Mouse (Mus musculus): ENCODE measurements around the gene Foxn3.
"Not testable (repeated sequence)": the region's sequence is repeated elsewhere in the genome, so short reads cannot be mapped to it uniquely, and the experiment has no call there.

Foxn3 gene

DNA sequence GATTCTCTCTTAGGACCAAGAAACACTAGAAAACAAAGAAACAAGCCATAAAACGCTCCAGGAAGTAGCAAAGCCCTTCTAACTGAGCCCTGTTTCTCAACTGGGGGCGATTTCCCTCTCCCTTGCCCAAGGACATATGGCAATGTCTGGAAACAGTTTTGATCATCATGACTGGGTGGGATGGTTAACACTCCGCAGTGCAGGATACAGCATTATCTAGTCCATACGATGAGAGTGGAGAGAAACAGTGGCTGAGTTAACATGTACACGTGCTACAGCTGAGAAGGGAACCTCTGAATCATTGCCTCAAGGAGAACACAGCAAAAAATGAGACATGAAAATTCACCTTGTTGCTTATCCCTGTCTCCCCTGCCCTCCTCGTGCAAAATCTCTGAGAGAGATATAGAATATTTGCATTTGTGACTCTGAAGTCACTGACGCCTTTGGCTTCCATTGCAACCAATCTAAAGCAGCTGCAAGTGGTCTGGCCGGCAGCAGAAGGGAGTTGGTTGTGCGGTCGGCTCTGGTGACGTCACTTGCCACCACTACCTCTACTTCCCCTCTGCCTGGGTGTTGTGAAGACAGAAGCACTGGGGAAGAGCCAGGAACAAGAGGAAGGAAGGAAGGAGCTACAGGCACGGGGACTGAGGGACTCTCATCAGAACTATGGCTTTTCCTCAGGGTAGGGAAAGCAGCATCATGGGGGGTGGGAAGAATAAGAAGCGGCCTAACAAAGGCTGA is 338.3 kb downstream of the Foxn3 start:
- peak; percentile 33 to 59 for DNase-seq (ENCODE audit: low spot score in 2 of 2)

DNA sequence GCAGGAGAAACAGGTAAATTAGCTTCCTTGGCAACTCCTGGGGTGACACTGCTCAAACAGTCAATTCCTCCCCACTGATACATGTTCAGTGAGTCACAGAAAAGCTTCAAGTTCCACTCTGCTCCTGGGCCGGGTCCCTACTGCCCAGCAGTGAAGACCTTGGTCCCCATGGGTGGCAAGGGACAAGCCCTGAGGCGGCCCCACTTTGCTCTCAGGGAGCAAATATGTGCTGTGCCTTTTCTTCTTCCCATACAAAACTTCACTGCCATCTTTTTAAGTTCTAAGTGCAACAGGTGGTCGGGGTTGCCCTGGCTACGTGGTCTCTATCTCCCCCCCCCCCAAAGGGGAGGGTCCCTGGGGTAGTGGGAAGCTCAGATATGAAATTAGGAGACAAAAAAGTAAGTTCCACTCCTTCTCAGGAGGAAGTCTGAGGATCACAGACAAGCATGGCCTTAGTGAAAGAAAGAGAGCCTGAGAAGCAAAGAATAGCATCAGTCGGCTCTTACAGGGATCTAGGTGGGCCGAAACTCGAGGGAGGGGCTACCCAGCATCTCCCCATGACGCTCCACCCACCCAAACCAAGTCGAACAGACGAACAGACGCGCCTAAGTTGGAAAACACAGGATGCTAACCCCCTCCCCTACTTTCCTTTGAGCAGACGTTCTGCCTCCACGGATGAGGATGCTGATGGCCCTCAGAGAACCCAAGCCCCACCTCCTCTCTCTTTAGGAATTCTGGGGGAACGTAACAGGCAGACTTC is 342.1 kb downstream of the Foxn3 start:
- DNase-seq (ENCODE audit: low spot score in 2 of 2): no peak

DNA sequence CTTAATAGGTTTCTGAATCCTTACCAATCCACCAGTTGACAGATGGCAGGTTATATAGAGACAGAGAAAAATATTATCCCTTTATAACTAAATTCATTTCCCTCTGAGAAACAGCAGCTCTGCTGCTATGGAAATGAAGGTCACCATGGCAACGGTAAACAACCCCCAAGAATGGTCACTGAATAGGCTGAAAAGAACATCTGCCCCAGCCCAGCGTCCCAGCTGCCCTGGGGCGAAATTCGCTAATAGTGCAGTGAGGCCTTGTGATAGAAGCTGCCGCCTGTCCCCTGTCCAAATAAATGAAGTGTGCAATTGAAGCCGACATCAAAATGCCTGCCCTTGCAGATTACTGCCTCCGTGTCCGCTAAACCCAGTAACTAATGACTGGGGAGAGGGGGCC is 343.0 kb downstream of the Foxn3 start:
- no peak for DNase-seq (ENCODE audit: low spot score in 2 of 2)

DNA sequence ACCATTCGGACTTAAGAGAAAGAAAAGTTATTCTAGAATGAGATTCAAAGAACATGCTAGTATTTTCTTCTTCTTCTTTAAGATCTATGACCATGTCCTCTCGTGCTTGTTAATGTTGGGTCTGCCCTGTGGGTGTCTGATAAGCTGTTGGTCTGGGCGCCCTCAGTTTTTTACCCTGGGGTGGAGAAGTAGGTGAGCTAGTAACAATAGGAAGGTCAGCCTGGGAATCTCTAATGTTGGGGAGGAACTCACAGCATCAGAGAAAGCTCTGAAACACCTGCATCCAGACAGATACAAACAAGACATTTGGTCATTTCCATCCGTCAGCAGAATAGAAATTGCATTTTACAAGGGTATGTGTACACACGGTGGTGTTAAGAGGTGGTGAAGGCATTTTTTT is 343.6 kb downstream of the Foxn3 start:
- no peak for DNase-seq (ENCODE audit: low spot score in 2 of 2)

DNA sequence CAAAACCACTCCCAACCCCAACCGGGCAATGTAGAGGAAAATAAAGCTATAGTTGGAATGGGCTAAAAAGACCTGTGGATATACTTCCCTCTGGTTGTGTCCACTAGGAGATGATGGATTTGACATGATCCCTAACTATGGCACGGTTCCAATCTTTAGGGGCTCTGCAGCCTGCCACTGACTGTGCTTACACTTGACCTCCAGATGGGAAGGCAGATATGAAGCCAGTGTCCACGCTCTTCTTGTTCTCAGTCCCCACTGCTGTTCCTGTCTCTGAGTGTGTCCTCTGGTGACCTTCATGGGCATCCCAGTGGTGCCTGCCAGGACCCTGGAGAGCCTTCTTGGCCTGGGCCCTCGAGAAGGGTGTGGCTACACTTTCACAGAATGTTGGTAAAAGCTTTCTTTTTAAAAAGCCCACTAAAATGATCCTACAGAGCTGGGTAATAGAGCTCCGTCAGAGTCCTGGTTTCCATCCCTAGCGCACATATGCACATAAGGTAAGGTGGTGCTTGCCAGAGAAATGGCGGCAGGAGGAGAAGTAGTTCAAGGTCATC is 346.2 kb downstream of the Foxn3 start:
- DNase-seq (ENCODE audit: low spot score in 2 of 2): no peak

DNA sequence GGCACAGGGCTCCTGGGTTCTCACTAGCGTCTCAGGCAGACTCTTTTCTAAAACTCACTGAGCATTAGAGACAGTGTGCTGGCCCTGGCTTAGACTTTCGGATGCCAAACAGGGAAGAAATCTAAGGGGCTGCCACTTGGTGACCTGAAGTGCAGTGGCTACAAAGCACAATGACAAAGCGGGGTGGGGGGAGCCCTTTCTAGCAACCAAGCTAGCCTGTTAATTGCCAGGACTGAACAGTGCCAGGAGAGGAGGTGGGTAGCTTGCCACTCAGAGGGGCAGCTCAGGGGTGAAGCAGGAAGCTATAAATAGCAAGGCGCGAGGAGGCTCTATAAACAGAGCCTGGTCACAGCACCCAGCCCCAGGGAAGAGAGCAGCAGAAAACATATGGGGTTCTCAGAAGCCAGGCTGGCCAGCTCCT is 347.0 kb downstream of the Foxn3 start:
- no peak for DNase-seq (ENCODE audit: low spot score in 2 of 2)

DNA sequence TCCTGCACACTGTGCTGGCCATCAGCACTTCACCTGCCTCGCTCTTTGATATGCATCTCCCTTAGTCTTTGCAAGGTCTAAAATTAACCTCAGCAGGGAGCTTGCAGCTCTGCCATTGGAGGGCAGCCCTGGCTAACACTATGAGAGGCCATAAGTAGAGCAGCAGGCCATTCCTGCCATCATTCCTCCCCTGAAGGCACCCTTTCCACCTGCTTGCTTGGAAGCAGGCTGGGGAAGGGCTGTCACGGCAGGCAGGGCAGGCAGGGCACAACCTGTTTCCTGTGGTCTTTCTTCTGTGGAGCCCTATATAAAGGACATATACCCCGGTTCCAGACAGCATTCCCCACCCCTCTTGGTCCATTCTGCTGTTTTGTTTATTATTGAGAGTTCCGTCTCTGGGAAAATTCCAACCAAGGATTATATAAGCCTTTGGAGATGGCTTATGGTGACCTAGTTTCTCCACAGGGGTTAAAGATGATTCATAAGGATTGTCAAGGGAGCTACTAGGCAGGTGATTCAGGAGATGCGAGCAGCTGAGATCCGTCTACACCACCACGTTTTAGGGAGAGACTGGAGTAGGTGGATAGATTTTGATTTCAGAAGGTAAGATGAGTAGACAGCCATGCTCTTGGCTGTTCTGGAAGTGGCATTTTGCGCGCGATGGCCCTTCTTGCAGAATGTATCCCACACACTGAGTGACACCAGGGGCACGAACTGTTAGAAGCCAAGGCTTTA is 347.7 kb downstream of the Foxn3 start:
- no peak for DNase-seq (ENCODE audit: low spot score in 2 of 2)

DNA sequence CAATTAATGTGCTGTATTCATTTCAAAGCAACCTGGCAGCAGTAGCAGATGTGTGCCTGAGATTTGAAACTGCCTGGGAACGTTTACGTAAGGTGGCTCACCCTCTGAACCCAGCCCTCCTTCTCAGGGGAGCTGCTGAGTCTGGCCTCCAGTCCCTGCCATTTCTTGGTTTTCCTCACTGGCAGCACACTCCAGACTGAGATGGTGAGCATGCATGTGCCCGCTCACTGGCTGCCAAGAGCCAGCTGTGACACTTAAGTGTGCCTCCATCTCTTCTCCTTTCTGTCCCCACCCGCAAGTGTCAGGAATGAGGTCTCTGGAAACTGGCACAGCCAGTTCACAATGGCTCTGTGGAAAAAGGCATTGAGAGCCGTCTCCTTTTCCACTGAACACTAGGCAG is 349.3 kb downstream of the Foxn3 start:
- DNase-seq (ENCODE audit: low spot score in 2 of 2): no peak

DNA sequence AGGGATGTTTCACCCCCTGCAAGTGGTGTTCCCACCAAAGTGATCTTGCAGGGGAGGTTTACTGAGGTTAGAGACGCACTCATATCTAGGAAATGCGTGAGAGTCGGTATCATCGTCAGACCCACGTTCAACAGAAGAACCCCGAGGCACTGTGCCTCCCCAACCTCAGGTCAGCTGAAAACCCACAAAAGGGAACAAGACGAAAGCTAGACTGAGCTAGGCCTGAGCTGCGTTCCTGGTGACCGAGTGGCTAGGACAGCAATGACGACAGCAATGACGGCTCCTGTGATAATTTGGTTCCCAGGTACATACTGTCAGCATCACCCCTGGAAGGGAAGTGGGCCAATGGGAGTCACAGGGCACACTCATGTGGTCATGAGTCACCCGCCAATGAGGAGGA is 350.2 kb downstream of the Foxn3 start:
- DNase-seq (ENCODE audit: low spot score in 2 of 2): no peak

DNA sequence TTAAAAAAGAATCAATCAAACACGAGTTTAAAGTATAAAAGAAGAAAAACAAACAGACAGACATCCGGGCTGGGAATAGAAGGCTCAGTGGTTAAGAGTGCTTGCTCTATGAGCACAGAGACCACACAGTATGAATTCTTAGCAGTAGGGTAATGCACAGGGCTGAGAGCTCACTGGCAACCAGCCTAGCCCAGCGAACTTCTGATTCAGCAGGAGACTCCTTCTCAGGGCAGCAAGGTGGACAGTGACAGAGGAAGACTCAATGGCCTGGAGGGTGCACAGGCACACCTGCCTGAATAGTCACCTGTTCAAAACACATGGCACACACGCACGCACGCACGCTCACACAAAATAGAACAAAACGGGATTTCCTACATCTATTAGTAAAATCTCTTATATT is 353.6 kb downstream of the Foxn3 start:
- DNase-seq (ENCODE audit: low spot score in 2 of 2): no peak

DNA sequence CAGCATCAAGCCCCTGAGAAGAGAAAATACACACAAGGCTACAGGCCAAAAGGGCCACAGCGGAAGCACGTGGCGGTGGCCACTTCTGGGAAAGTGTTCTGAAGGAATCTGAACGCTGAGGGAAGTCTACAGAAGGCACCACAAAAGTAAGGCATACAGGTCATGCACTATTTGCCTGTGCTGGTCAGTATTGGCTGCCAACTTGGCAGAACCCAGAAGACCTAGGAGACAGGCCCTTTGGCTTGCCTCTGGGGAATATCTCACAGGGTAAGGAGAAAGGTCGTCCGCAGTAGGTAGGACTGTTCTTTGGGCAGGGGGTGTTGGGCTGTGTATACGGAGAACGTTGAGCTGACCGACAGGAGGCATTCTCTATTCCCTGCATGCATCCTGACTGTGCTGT is 355.1 kb downstream of the Foxn3 start:
- no peak for DNase-seq (ENCODE audit: low spot score in 2 of 2)

DNA sequence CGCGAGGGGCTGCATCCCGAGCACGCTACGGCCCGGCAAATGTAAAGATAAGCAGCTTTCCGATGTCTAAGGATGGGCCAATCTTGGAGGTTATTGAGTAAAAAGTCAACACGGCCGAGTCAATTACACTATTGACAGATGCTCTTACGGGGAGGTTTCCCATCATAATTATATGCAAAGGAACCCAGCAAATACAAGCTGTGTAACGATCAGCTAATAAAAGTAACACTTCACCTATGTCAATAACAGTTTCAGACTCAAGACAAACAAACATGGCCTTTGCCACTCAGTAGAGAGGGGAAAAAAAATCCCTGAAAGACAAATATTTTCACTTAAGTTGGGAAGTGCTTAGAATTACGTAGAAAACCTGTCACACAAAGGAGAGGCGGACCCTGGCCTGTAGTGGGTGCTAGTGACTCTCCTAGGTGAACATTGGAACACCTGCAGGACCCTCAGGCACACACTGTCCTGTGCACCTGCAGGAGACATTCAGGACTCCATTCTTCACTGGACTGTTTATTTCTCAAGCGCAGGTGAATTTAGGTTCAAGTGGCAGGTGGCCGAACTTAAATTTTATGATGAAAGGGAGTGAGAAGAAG is 356.3 kb downstream of the Foxn3 start:
- no peak for DNase-seq (ENCODE audit: low spot score in 2 of 2)

DNA sequence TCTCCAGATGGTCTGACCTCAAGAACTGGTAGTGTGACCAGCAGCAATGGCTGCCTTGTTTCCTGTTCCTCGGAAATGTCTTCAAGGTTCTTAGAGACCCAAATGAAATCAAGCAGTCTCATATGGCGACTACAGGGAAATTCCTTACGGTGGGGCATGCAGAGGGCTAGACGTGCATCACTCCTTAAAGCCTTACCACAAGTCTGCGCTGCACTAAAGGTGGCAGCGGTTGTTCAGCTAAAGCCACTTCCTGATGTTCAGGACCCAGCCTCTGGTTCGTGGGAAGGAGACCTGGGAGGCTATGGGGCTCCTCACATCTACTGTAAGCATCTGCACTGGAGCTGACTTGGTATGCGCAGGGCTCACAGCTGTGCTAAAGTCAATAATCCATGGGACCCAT is 357.6 kb downstream of the Foxn3 start:
- no peak for DNase-seq (ENCODE audit: low spot score in 2 of 2)

DNA sequence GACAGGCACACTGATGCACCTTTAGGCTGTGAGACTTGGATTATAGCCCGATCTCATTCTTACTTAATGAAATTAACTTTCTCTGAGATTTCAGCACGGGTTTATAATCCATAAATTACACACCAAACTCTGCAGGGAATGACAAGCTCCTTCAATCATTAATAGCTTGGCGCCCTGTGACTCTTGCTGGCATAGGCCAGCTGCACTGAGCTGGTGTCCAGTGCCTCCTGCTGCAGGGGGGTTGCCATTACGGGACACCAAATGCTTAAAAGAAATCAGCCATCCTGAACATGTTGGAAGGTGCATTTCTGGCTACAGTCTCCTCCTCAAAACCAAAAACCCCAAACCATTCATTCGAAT is 364.3 kb downstream of the Foxn3 start:
- no peak for DNase-seq (ENCODE audit: low spot score in 2 of 2)

DNA sequence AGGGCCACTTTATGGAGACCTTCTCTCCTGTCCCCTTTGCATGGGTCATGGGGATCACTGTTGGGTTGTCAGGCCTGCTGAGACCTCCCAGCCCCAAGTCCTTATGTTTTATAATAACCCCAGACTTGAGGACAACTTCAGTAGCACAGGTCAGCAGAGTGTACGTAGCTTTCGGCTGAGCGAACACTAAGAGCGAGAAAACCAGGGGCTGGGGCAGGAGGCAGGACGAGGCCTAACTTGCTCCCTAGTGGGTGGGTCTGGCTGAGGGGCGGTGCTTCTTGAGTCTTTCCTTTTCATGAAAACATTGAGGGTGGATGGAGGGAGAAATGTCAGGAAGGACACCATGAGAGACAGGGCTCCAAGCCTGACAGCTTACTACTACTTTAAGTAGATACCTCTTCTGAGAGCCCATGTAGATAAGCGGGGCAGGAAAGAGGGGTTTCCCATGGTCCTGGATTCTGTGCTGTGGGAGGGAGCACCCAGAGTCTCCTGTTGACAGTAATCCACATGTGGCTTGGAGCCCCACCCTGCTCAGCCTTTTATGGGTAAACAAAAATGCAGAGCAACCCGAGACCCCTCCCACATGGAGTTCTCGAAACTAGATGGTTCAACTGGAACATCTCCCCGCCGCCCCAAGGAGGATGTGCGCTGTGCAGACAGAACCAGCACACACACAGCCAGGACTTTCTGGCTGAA is 364.8 kb downstream of the Foxn3 start:
- DNase-seq (ENCODE audit: low spot score in 2 of 2): no peak

DNA sequence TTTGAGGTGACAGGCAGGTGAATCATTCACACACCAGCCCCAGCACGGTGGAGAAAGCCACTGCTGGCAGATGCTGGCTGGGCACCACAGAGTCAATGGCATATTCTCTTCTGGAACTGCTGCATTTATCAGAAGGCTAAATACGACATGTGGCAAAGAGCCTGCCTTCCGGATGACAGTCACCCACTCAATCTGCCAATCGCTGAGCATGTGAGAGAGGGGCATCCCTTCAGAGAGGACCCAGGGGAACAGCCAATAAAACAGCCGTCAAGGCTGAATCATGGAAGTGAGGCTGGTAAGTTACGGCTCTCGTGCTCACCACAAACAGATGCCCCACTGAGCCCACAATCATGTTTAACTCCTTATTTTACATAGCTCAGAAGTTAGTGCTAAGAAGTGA is 366.4 kb downstream of the Foxn3 start:
- DNase-seq (ENCODE audit: low spot score in 2 of 2): peak in 1 of 2 experiments; percentile 39

DNA sequence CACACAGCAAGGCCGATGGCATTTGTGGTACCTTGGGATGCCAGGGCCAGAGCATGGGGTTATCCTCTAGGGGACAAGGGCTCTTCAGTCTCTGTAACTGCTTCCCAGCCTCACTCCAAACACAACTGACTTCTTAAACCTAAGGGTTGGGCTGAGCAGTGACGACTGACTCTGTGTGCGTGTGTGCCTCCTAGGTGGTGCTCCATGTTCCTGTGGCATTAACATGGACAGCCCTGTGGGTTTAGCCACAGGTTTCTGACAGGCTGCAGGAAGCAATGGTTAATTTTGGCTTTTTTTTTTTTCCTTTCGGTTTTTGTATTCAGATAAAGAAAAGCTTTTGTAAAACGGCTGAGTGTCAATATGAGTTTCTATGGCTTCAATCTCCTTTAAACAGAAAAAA is 367.7 kb downstream of the Foxn3 start:
- DNase-seq (ENCODE audit: low spot score in 2 of 2): no peak

DNA sequence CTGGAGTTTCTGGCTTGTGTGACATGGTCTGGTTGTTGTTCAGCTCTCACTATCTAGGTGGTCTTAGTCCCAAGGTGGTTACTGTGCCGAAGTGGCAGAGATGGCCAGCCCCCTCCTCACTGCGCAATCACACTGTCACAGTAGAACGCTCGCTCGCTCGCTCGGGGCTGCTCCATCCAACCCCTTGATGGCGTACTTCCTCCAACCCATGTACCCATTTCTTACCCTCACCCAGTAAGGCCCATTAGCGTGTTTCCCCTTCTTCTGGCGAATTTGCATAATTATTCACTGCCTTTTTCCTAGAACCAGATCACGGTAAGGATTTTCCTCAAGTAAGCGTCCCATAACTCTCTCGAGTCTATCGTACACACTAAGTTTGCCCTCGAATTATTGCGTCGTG is 369.3 kb downstream of the Foxn3 start:
- DNase-seq (ENCODE audit: low spot score in 2 of 2): not testable (repeated sequence)

DNA sequence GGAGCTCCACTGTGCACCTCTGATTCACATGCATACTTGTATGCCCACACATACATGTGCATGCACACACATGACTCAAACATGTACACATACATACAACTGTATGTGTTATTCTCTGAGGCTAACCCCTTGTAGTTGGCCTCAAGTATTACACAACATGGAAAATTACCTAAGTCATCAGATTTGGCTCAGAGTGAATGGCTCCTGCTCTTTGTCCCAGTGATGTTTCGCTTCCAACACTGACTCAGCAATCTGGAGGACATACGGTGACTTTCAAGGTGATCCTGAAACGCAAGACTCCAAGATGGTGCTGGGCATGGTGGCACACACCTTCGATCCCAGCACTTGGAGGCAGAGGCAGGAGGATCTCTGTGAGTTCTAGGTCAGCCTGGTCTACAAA is 375.7 kb downstream of the Foxn3 start:
- no peak for DNase-seq (ENCODE audit: low spot score in 2 of 2)

DNA sequence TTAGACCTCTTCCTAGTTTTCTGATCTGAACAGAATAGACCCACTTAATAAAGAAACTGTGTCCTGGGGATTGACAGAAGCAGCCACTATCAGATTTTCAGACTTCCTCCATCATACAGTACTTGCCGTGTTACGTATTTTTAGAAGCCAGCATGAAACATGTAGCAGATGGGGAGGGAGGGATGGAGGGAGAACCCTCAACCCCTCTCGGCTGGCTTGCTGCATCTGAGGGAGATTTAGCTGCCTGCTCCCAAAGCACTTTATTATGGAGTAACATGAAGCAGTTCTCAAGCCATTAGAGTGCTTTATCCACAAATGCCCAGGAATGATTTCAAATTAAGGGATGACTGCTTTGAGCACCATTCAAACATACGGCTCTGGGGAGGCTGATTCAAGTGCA is 377.1 kb downstream of the Foxn3 start:
- no peak for DNase-seq (ENCODE audit: low spot score in 2 of 2)

DNA sequence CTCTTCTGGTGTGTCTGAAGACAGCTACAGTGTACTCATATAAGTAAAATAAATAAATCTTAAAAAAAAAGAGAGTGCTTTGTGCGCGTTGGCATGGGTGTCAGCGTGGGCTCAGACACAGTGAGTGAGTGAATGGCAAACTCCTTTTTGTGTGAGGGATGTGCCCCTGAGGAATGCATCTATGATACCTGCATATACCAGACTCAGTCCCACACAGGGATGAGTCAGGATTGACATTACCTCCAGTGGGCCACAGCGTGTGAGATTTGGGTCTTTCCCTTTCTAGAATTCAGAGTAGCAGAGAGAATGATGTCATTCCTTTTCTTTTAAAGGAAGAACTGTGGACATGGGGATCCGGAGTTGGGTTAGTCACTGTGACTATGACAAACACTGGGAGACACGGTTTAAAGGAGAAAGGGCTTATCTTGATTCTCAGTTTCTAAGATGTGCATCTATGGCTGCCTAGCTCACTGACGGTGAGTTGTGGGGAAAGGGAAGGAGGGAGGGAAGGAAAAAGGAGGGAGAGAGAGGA is 380.1 kb downstream of the Foxn3 start:
- no peak for DNase-seq (ENCODE audit: low spot score in 2 of 2)

Measured in natural killer cell, adult 2 months (primary cell).